Mouse (Mus musculus): ENCODE measurements around the gene Mettl21a. TPM values are rescaled to one million over a fixed set of nuclear protein-coding genes. Genes with fewer than 3 reads are reported as not detected.
"Not testable (repeated sequence)": the region's sequence is repeated elsewhere in the genome, so short reads cannot be mapped to it uniquely, and the experiment has no call there.

Mettl21a gene
- total RNA-seq (2021), result 10 to 100 TPM in 1 of 2 experiments, 1 to 10 TPM in 1; 8.5 to 16.5 TPM
- long read RNA-seq, experiment 1, partial matches to known transcripts, result 0 of 7 reads
- long read RNA-seq, experiment 1, other reads (novel, unspliced or antisense), result 1 of 7 reads
- long read RNA-seq, experiment 2, transcript Mettl21a-202 (4 exons, 2,030 nt), result major isoform, 36 of 46 reads
- long read RNA-seq, experiment 2, transcript Mettl21a-201 (3 exons, 2,666 nt), result minor isoform, 6 of 46 reads
- long read RNA-seq, experiment 2, partial matches to known transcripts, result 1 of 46 reads
- long read RNA-seq, experiment 2, other reads (novel, unspliced or antisense), result 3 of 46 reads

DNA sequence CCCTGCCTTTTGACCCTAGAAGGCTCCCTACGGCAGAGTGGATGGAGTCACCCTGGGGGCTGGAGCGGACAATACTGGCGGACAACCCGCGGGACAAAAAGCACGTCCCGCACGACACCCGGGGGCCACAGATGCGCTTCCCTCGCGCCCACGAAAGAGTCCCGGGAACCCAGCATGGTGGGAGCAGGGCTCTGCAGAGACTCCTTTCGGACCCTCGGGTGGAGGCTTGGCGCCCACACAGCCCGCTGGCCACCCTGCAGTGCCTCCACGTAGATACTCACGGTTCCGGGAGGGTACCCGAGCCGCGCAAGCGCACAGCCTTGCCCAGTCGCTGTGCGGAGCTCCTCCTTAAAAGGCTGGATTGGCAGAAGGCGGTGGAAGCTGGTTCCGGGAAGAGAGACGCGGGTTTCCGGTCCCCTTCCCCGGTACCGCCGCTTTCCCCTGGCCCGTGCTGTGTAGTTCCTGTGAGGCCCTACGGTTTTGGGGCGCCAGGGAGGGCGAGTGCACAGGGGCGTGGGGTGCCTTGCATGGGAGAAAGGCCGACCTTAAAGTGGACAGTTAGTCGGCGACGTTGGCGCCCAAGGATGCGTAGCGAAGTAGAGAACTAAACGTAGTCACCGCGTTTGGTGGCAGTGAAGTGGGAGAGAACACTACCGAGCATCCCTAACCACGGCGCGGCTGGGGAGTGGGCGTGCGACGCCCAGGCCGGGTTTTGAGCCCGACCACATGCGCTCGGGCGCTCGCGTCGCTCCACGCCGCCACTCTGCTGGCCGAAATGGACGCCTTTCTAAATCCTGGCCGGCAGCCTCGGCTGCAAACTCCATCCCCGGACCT, at the start of gene Mettl21a:
Gene Mettl21a, minus strand, starts transcription at position 362 of the 834 bp plus-strand sequence.
- DNase-seq (ENCODE audit: low spot score in 2 of 2), result peak; percentile 85 to 88

DNA sequence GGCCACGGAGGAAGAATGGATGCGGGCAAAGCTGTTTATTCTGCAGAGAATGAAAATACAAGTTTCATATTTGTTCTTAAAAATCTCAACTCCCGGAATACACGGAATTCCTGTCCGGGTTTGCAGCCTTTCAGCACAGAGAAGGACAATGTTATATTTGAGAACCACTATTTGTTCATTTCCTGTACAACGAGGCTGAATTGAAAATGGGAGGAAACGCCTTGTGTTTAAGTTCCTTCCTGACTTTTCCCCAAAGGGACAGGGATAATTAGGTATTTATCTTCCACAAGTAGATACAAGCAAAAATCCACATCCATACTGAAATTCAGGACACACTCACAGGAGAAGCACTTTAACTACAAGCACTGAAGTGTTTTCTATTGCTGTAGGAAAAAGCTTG, 41.8 kb upstream of the Mettl21a start:
- no peak for DNase-seq (ENCODE audit: low spot score in 2 of 2)

DNA sequence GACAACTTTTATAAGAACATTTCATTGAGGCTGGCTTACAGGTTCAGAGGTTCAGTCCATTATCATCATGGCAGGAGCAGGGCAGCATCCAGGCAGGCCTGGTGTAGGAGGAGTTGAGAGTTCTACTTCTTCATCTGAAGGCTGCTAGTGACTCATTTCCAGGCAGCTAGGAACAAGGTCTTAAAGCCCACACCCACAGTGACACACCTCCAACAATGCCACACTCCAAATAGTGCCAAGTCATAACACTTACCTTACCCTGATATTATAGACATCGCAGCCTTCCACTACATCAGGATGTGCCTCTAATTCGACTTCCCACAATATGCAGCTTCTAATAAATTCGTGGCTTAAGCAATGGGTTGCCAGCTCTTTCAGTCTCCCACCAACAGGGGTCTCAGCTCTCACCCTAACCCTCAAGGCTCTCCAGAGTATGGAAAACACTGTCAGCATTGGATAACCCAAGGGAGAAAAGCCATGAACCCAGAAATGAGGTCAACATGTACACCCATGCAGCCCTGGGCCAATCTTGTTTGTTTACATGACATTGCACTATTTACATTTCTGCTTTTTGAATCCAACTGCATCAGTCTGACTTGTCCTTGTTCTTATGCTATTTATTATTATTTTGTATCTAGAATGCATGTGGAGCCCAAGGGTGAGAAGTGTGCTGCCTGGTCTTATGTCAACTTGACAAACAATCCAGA, 39.5 kb upstream of the Mettl21a start:
- no peak for DNase-seq (ENCODE audit: low spot score in 2 of 2)

DNA sequence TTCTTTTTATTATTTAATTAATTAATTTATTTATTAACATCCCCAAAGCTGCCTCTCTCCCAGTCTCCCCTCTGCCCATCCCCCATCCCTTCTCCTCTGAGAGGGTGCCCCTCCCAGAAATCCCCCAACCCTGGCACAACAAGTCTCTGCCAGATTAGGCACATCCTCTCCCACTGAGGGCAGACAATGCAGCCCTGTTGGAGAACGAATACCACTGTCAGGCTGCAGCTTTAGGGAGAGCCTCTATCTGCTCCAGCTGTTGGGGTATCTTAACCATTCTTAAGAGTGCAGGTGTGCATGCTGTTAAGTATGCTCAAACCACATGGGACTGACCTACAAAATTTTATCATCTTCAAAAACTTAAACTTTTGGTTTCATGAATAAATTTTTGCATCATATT, 38.4 kb upstream of the Mettl21a start:
- no peak for DNase-seq (ENCODE audit: low spot score in 2 of 2)

DNA sequence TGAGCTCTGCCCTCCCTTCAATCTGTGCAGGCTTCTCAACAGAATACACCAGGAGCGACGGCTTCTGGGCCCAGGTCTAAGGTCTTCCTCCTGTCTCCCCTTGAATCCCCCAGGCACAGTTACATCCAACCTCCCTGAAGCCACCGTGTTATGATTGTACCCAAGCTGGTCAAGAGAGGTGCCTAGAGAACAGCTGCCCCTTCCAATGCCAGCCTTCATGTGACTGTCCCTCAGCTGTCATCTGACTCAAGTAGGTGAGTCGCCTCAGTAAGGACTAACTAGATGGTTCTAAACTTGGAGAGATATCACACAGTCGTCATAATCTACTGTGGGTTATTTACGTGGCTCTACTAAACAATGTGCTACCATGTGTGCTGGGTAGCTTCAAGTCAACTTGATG, 36.7 kb upstream of the Mettl21a start:
- no peak for DNase-seq (ENCODE audit: low spot score in 2 of 2)

DNA sequence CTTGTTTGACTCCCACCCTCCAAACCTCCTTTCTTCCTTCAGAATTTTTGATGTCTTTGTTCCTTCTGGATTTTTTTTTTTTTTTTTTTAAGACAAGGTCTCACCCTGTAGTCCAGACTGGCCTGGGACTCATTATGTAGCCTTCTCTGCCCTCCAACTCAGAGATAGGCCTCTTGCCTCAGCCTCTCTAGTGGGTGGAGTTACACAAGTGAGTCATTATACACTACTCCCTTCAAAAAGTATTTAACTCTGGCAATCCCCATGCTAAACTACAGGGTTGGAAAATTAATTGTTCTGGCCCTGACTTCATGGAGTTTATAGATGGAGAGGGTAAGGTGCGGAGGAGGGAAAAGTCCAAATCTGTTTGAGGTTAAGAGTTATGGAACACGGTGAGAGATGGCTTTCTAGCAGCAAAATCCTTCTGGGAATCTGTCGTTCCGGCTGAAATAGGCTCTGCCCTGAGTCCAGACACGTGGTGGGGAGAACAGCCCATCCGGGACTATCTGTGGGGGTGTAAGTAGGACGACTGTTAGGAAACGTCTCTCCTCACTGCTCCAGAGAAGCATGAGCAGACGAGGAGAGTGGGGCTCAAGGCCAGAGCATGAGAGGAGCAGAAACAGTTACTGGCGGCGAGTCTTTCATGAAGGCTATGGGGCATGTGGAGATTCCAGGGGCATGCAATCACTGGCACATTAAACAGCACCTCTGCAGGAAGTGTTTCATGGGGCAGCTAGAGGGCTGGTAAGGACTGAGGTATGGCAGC, 32.5 kb upstream of the Mettl21a start:
- DNase-seq (ENCODE audit: low spot score in 2 of 2), result peak; percentile 22 to 31

DNA sequence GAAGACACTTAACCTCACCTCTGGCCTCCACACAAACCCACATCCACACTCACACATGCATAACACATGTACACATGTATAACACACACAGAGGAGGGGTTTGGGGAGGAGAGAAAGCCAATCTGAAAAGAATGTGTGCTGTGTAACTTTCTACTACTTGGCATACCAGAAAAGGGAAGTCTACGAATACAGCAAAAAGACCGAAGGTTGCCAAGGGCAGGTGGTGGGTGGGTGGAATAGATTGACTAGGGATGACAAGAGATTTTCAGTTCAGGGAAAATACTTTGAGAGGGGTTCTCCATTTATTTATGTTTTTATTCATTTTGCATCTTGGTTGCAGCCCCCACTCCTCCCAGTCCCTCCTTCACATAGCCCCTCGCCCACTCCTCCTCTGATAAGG, 27.5 kb upstream of the Mettl21a start:
- DNase-seq (ENCODE audit: low spot score in 2 of 2), result no peak

DNA sequence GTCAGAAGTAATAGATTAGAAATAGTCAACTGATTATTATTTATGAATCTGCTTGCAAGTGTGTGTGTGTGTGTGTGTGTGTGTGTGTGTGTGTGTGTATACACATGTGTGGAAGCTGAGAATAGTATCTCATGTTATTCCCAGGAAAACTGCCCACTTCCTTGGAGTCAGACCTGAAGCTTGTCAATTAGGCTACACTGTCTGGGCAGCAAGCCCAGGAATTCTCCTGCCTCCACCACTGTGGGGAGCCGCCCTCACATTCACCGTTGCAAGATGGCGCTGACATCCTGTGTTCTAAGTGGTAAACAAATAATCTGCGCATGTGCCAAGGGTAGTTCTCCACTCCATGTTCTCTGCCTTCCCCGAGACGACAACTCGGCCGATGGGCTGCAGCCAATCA, 25.5 kb upstream of the Mettl21a start:
- DNase-seq (ENCODE audit: low spot score in 2 of 2), result not testable (repeated sequence)

DNA sequence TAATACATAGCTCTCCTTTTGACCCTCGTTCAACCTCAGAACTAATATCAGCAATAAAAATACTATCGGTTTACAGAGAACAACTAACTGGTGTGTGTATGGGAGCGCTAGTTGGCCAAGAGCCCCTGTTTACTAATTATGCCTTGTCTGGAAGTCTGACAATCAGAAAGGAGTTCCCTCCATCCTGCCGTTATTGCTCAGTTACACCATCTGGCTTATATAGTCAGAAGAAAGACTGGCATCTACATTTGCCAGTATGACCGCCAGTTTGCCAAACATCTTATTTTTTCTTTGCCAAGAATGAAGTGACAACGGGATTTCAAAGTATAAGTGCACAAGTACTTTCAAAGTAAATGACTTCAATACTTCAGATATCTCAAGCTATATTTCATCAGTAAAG, 24.0 kb upstream of the Mettl21a start:
- no peak for DNase-seq (ENCODE audit: low spot score in 2 of 2)

DNA sequence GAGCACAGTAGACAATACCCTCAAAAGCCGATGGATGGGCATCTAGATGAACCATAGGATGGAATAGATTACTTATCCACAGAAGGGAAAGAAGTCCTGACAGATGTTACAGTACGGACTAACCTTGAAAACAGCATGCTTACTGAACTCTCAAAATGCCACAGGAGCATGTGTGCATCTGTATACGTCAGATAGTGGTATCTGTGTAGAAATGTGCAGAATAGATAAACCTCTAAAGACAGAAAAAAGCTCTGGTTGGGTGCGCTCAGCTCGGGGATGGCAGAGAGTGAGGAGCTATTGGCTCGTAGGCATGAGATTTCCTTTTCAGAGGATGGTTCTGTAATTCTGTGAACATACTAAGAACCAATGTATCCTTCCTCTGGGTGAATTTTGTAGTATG, 22.2 kb upstream of the Mettl21a start:
- DNase-seq (ENCODE audit: low spot score in 2 of 2), result no peak

DNA sequence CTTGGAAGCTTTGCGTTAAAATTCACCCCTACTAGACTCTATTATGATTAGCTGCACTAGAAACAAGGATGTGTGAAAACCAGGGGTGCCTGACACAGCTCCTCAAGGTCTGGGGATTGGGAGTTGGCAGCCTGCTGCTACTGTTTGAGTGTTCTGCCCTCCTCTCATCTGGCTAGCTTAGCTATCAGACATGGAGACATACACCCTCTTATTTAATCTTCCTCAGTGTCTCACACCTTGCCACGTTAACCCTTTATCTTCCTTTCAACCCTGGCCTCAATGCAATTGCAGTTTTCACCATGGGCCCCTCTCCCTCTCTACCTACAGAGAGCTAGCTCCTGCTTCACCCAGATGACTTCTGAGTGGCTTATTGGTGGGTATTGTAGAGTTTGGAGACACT, 18.6 kb upstream of the Mettl21a start:
- DNase-seq (ENCODE audit: low spot score in 2 of 2), result no peak

DNA sequence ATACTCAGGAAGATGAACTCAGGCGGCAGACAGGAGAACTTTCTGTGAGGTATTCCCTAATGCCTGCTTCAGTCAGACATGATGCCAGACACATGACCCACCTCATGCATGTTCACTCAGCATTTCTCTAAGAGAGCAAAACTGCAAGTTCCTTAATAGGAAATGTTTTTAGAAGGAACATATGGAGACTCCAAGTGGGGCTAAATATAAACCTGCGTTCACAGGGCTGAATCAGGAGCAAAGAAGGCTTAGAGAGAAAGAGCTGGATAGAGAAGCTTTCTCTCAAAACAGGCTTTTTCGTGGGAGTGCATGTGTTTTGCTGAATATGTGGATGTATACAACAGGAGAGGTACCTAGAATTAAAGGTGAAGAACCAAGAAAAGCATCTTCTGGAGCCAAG, 16.2 kb upstream of the Mettl21a start:
- DNase-seq (ENCODE audit: low spot score in 2 of 2), result no peak

DNA sequence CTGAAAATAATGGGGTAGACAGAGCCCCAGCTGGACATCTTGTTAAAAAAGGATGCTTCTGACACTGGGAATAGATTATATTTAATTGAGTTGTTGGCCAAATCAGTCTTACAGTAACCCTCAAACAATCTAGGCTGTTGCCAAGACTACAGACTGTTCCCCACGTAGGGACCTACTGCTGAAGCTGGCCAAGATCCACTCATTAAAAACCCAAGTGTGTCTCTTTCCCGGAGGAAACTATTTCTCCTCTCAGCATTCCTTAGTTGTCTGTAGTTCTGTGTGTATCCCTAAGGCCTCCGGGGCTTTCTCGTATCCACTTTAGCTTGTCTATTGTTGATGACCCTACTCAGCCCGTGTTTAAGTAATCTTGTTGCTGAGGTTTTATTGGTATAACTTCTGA, 14.5 kb upstream of the Mettl21a start:
- DNase-seq (ENCODE audit: low spot score in 2 of 2), result no peak

DNA sequence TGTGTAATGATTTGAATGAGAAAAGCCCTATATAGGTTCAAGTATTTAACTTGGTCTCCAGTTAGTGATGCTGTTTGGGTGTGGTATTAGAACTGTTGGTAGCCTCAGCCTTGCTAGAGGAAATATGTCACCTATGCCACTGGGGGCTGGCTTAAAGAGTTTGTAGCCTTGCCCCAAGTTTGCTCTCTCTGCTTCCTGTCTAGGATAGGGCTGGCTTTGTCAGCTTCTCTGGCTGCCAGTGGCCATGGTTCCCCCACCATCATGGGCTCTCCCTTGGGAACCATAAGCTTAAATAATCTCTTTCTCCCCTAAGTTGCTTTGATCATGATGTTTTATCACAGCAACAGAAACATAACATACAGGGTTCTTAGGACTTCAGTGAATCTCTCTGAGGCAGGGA, 8.2 kb upstream of the Mettl21a start:
- no peak for DNase-seq (ENCODE audit: low spot score in 2 of 2)

DNA sequence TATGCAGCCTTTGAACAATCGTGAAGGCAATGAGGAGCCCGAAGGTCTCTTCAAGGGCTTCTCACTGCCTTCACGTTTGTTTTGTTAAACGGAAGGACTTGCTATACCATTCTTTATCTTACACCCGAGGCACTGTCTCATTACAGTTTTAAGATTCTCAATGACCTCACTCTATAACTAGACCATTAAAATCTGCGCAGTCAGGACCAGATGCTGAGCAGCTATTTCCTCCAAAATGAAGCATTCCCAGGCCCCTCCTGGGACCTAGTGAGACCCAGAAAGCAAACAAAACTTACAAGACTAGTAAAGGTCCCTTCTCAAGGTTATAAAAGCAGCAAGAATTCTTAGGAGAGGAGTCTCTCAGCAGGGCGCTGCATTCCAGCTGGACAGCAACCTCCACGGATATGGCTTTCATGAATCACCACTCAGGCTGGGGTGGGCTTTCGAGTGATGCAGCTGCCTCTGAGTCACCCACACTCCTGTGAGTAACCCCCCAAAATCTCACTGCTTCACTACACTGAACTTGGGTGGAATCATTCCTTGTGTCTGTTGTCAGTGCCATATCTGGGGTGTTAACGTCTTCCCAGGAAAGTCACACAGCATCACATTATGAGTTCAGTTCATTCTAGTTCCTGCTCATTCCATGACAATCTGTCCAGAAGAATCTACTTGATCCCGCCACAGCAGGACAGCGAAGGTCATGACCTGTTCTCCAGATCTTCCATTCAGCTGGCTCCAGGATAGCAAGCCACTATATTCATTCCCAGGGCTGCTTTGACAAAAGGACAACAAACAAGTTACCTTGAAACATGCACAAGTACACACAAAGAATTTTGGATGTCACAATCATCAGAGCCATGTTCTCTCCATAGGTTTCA, 6.8 kb upstream of the Mettl21a start:
- DNase-seq (ENCODE audit: low spot score in 2 of 2), result no peak

DNA sequence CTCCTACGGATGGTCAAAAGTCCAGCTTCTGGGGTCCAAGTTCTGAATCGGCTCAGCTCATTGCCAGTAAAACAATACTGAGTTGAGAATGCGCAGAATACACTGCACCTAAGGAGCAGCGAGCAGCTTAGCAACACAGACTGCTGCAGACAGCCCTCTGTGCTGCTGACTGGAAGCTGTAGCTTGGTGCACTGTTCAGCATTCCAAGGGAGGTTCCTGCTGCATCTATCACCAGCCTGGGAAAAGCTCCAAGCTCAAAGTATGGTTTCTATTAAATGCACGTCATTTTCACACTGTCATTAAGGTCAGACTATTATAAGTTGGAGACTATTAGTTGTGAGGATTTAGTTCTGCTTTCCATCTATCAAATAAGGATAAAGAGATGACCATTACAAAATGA, 4.1 kb upstream of the Mettl21a start:
- DNase-seq (ENCODE audit: low spot score in 2 of 2), result no peak

DNA sequence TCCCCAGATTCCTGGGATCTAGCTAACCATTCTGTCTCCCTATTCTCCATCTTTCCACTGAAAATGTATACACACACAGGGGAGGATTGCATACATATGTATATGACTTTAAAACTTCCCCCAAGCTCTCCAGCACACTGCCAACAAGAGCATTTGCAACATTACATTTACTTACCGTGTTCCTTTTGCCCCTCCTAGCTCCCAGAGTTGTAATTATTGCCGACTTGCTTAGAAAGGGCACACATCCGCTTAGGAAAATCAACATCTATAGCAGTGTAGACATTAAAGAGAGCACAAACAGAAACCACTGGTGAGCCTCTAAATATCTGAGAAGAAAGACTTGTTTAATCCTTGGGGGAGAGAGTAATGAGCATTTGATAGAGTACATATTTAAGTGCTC, 1.2 kb upstream of the Mettl21a start:
- DNase-seq (ENCODE audit: low spot score in 2 of 2), result no peak

DNA sequence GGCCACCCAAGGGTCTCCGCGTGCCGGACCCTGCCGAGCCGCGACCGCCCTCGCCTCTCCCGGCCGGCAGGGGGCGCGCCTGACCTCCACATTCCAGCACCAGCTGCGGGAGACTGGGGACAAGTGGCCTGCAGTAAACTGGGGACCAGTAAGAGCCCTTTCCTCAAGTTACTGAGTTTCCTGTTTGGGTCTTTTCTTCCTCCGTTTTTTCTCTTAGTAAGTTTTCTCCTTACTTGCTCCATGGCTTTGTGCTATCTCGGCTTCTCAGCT, 608 bp upstream of the Mettl21a start:
- peak; percentile 91 to 93 for DNase-seq (ENCODE audit: low spot score in 2 of 2)

DNA sequence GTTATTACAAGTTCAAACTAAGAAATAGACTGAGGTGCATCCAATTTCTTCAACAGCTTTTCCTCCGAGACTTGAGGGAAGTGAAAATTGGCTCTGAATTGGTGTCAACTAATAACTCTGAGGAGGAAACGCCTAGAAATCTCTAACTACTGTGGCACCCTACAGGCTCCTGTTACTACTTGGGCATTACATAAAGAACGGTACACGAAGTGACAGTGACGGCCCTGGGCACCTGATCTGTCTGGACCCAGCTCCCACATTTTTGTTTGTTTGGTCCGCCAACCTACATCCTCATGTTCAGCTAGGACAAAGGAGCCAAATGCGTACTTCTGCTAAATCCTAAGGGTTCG, 536 bp downstream of the Mettl21a start:
- no peak for DNase-seq (ENCODE audit: low spot score in 2 of 2)

DNA sequence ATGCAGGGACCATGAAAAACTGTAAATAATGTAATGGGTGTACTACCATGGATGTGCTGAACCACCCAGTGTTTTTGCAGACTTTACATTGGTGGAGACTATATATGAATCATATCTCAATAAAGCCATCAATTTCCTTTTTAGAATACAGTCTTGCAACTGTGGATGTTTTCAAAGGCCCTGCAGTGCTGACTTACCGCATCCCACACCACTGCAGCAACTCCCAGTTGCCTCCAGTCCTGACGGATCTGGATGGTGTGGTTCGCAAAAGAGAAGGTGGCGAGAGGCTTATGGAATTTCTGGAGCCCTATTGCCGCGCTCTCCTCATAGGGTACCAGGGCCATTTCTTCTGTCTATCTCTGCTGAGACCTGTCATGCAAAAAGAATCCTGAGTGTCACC, 966 bp downstream of the Mettl21a start:
- DNase-seq (ENCODE audit: low spot score in 2 of 2), result no peak
